Mouse (Mus musculus) T-helper 2 cell (primary cell): ENCODE measurements around the gene Lrrc8c.
"Not testable (repeated sequence)": the region's sequence is repeated elsewhere in the genome, so short reads cannot be mapped to it uniquely, and the experiment has no call there.

Source experiments
- in situ Hi-C: fragments of 300-600 bp; cut with MboI, MseI; formaldehyde crosslinking; loops from one replicate; pipeline ENCODE4 v1.15.1; 2025; ENCODE audit warnings: high pct_unique_total_duplicates

Lrrc8c gene

GRCm38 (mm10) chr5:105635576-105635975, 116.4 kb downstream of the Lrrc8c start:
- in situ Hi-C loops: no loop called here

- in situ Hi-C loops: no loop called here
Observed at GRCm38 (mm10) chr5:105636484-105637191, 117.5 kb downstream of the Lrrc8c start.

GRCm38 (mm10) chr5:105638266-105638665, 119.1 kb downstream of the Lrrc8c start:
- in situ Hi-C loops: not testable (repeated sequence)

- in situ Hi-C loops: no loop called here
Observed at GRCm38 (mm10) chr5:105638916-105639315, 119.7 kb downstream of the Lrrc8c start.

GRCm38 (mm10) chr5:105639363-105639762, 120.2 kb downstream of the Lrrc8c start:
- in situ Hi-C loops: no loop called here

GRCm38 (mm10) chr5:105642517-105642916, 123.3 kb downstream of the Lrrc8c start:
- in situ Hi-C loops: loop anchor here (10.0 kb wide), 1 partner anchor 1622 kb away; no protein-coding TSS in a partner anchor

- in situ Hi-C loops: loop anchor here (10.0 kb wide), 1 partner anchor 1622 kb away; no protein-coding TSS in a partner anchor
Observed at GRCm38 (mm10) chr5:105643276-105643675, 124.1 kb downstream of the Lrrc8c start.

GRCm38 (mm10) chr5:105644195-105644594, 125.0 kb downstream of the Lrrc8c start:
- in situ Hi-C loops: loop anchor here (10.0 kb wide), 1 partner anchor 1621 kb away; no protein-coding TSS in a partner anchor

- in situ Hi-C loops: loop anchor here (10.0 kb wide), 1 partner anchor 1618 kb away; no protein-coding TSS in a partner anchor
Observed at GRCm38 (mm10) chr5:105647094-105647493, 127.9 kb downstream of the Lrrc8c start.

GRCm38 (mm10) chr5:105648648-105649287, 129.6 kb downstream of the Lrrc8c start:
- in situ Hi-C loops: loop anchor here (10.0 kb wide), 1 partner anchor 1616 kb away; no protein-coding TSS in a partner anchor

GRCm38 (mm10) chr5:105649514-105650001, 130.4 kb downstream of the Lrrc8c start:
- in situ Hi-C loops: loop anchor here (5.0 to 10.0 kb wide), 4 partner anchors 32 to 1615 kb away; no protein-coding TSS in a partner anchor

GRCm38 (mm10) chr5:105650728-105651479, 131.7 kb downstream of the Lrrc8c start:
- in situ Hi-C loops: loop anchor here (5.0 kb wide), 3 partner anchors 34 to 244 kb away; no protein-coding TSS in a partner anchor

GRCm38 (mm10) chr5:105651561-105651991, 132.4 kb downstream of the Lrrc8c start:
- in situ Hi-C loops: loop anchor here (5.0 kb wide), 3 partner anchors 34 to 244 kb away; no protein-coding TSS in a partner anchor

GRCm38 (mm10) chr5:105654237-105655063, 135.3 kb downstream of the Lrrc8c start:
- in situ Hi-C loops: loop anchor here (5.0 kb wide), 3 partner anchors 37 to 247 kb away; no protein-coding TSS in a partner anchor

- in situ Hi-C loops: no loop called here
Observed at GRCm38 (mm10) chr5:105655100-105655734, 136.0 kb downstream of the Lrrc8c start.

GRCm38 (mm10) chr5:105661894-105662293, 142.7 kb downstream of the Lrrc8c start:
- in situ Hi-C loops: no loop called here
